Mouse (Mus musculus) bone marrow, adult 2 months (tissue): ENCODE results near the gene Zfp600.
"Not testable (repeated sequence)": the region's sequence is repeated elsewhere in the genome, so short reads cannot be mapped to it uniquely, and the experiment has no call there.

Experiments
- CTCF ChIP-seq: fragments of 200-500 bp; IDR thresholded peaks from 2 replicates; pipeline ENCODE4 v1.5.1; 2011; ENCODE audit warnings: low read length, control low read depth; ENCODE audit not compliant: control insufficient read depth, insufficient read depth
- POLR2A ChIP-seq: fragments of 200-500 bp; IDR thresholded peaks from 2 replicates; pipeline ENCODE4 v1.6.1; 2011; ENCODE audit warnings: low read depth, mild to moderate bottlenecking, control low read depth, low read length, borderline replicate concordance; ENCODE audit not compliant: control insufficient read depth

DNA sequence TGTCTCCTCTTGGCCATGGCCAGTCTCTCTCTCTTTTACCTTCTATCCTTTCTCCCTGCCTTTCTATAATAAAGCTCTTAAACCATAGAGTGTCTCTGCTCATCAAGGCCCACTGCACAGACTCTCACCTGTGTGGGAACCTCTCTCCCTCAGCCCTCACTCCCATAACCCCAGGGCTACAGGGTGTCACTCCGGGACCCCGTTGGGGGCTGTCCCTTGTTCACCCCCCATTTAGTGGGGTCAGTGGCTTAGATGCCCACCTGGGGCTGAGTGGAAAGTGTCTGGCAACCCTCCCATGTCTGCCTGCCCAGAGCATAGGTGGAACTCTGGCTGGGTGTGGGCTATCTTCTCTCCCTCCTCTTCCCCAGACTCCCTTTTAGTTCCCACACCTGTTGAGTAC lies 47.7 kb downstream of the Zfp600 start:
- TF ChIP-seq POLR2A, CTCF: not testable (repeated sequence)
